Mouse (Mus musculus) myocyte (in vitro differentiated cells): ENCODE measurements around the gene Tmem260.

Source experiments
- MYOD1 ChIP-seq, 3 experiments: IDR thresholded peaks; one replicate each; pipeline ENCODE4 v1.6.1; 2011; ENCODE audit warnings: control low read depth in 2 of 3, low read depth in 2 of 3, mild to moderate bottlenecking in 2 of 3, moderate library complexity in 1 of 3; ENCODE audit not compliant: insufficient read length in 2 of 3, control insufficient read depth in 1 of 3
- POLR2AphosphoS2 ChIP-seq: IDR thresholded peaks from one replicate; pipeline ENCODE4 v1.6.1; 2011; ENCODE audit warnings: low read depth, control low read depth; ENCODE audit not compliant: insufficient read length

GRCm38 (mm10) chr14:48559736-48560135, 113.8 kb downstream of the Tmem260 start:
- no peak for TF ChIP-seq POLR2AphosphoS2
- no peak for TF ChIP-seq MYOD1 (IDR thresholded peaks at IDR 0.05; ENCODE audit: control insufficient read depth in 1 of 3, insufficient read length in 2 of 3, low read depth in 2 of 3)
